Mouse (Mus musculus) cerebellum, adult 9-10 months (tissue): Measurements from ENCODE around the gene Acsbg1.
"Not testable (repeated sequence)": the region's sequence is repeated elsewhere in the genome, so short reads cannot be mapped to it uniquely, and the experiment has no call there.

Source experiments
- DNase-seq: peaks from one replicate; pipeline ENCODE4 v3.0.0; 2022

Gene Acsbg1

GRCm38 (mm10) chr9:54604131-54604654 is 57.5 kb downstream of the Acsbg1 start:
- DNase-seq, result no peak

- DNase-seq, result no peak
These were observed 58.8 kb downstream of the Acsbg1 start for GRCm38 (mm10) chr9:54602916-54603315.

- no peak for DNase-seq
These were observed 59.3 kb downstream of the Acsbg1 start for GRCm38 (mm10) chr9:54602386-54602785.

GRCm38 (mm10) chr9:54596752-54597465 is 64.8 kb downstream of the Acsbg1 start:
- DNase-seq, result no peak

GRCm38 (mm10) chr9:54593652-54594051 is 68.0 kb downstream of the Acsbg1 start:
- not testable (repeated sequence) for DNase-seq

- DNase-seq, result no peak
These were observed 73.8 kb downstream of the Acsbg1 start for GRCm38 (mm10) chr9:54587863-54588262.

GRCm38 (mm10) chr9:54586199-54587061 is 75.2 kb downstream of the Acsbg1 start, which contains the start of gene Idh3a:
TSS of gene Idh3a (plus strand) at chr9:54586334.
- peak; percentile 92 for DNase-seq

GRCm38 (mm10) chr9:54585839-54586198 is 75.9 kb downstream of the Acsbg1 start:
- DNase-seq, result no peak

- not testable (repeated sequence) for DNase-seq
These were observed 77.5 kb downstream of the Acsbg1 start for GRCm38 (mm10) chr9:54584127-54584526.

- DNase-seq, result no peak
These were observed 78.0 kb downstream of the Acsbg1 start for GRCm38 (mm10) chr9:54583712-54584111.

GRCm38 (mm10) chr9:54571130-54571839 is 90.4 kb downstream of the Acsbg1 start:
- DNase-seq, result no peak

GRCm38 (mm10) chr9:54568732-54569131 is 92.9 kb downstream of the Acsbg1 start:
- no peak for DNase-seq

- DNase-seq, result no peak
These were observed 94.7 kb downstream of the Acsbg1 start for GRCm38 (mm10) chr9:54566958-54567357.

- DNase-seq, result no peak
These were observed 100.7 kb downstream of the Acsbg1 start for GRCm38 (mm10) chr9:54560831-54561601.

GRCm38 (mm10) chr9:54559771-54560471 is 101.7 kb downstream of the Acsbg1 start, which contains the start of gene Cib2:
TSS of gene Cib2 (minus strand) at chr9:54560218.
- DNase-seq, result peak; percentile 84

- DNase-seq, result no peak
These were observed 102.9 kb downstream of the Acsbg1 start for GRCm38 (mm10) chr9:54558731-54559130.

GRCm38 (mm10) chr9:54555044-54555443 is 106.6 kb downstream of the Acsbg1 start:
- DNase-seq, result no peak
